Mouse (Mus musculus) testis, adult 2 months (tissue): ENCODE results near the gene Zdhhc4.

Experiments
- CTCF ChIP-seq: fragments of 200-500 bp; IDR thresholded peaks from 2 replicates; pipeline ENCODE4 v1.5.1; 2012; ENCODE audit warnings: low read depth, mild to moderate bottlenecking, inconsistent platforms, low read length, moderate library complexity; ENCODE audit not compliant: control insufficient read depth, insufficient read depth, insufficient replicate concordance
- POLR2A ChIP-seq: fragments of 200-500 bp; IDR thresholded peaks from 2 replicates; pipeline ENCODE4 v1.6.1; 2012; ENCODE audit warnings: low read depth, mild to moderate bottlenecking, inconsistent platforms, low read length, moderate library complexity; ENCODE audit not compliant: control insufficient read depth

GRCm38 (mm10) chr5:143298391-143298790, 30.7 kb downstream of the Zdhhc4 start:
- TF ChIP-seq CTCF: peak; percentile 54; the same call in 1 of the 2 replicates
- TF ChIP-seq POLR2A: no peak
